Mouse (Mus musculus) liver, adult 2 months (tissue): ENCODE measurements around the gene Srp14.

ENCODE experiments used
- CTCF ChIP-seq: fragments of 200-500 bp; IDR thresholded peaks from 2 replicates; pipeline ENCODE4 v1.5.1; 2011; ENCODE audit warnings: low read depth, low read length, control low read depth
- POLR2A ChIP-seq: fragments of 200-500 bp; IDR thresholded peaks from 2 replicates; pipeline ENCODE4 v1.6.1; 2011; ENCODE audit warnings: low read length, control low read depth; ENCODE audit not compliant: insufficient read depth; ENCODE audit errors: extremely low read depth

DNA sequence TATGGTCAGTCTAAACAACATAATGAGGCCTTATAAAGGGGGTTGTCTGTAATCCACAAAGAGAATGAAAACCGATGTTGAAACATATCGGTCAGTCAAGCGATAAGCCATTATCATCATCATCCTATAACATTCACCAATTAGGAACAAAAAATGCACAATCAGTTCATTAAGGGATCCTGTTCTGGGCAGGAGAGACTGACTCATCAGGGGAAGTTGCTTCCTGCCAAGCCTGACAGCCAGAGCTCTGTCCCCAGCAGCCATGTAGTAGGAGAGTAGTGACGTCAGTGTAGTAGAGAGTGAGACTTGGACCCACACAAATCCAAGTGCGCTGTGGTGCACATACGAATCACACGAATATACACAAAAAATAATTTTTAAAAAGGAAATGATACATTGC, 27.6 kb upstream of the Srp14 start:
- TF ChIP-seq POLR2A (no peak), CTCF (no peak)
